Mouse (Mus musculus): ENCODE measurements around the gene Itpkb. TPM values are rescaled to one million over a fixed set of nuclear protein-coding genes. Genes with fewer than 3 reads are reported as not detected.

Itpkb gene
- total RNA-seq, 1 experiment, result 3.3 TPM

DNA sequence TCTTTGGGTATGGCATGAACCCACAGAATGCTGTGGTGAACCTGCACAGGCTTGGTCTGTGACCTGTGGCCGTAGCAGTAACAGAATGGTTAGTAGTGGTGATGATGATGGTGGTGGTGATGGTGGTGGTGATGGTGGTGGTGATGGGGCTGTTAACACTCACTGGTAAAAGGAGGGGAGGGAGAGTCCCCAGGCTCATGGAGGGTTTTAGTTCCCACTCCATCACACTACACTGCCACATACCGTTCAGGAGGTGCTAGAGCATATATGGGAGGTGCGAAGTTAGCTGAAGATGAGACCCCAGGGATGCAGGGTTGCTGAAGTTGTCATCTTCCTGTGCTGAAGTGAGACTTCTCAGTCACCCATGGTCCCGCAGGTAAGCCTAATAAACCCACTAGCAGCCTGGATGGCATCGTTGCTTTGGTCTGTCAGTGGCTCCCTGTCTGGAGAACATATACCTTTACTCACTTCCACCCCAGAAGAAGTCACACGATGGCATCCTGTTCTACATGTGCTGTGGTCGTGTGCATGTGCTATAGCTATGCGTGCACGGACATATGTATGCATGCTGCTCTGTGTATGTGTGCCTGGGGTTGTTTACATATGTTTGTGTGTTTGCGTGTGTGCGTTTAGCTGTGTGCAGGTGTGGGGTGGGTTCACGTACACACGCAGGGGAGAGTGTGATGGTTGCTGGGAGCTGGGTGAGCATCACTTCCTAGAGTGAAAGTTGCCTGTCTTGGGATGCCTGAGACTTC, 24.9 kb downstream of the Itpkb start:
- Histone ChIP-seq H3K4me1 (ENCODE audit: control insufficient read depth in 2 of 2, insufficient read depth in 2 of 2, low read length in 2 of 2, poor library complexity in 1 of 2) (no peaks in the 10 kb centered on the region), H3K9me3 (ENCODE audit: control insufficient read depth, insufficient read depth, low read depth, low read length) (no peaks in the 10 kb centered on the region), H3K27ac (ENCODE audit: insufficient read depth, low read depth, low read length, poor library complexity, severe bottlenecking) (no peak overlapping the region), H3K4me3 (ENCODE audit: insufficient read depth in 1 of 2, low read depth in 1 of 2, low read length in 2 of 2, poor library complexity in 1 of 2, severe bottlenecking in 1 of 2) (no peak overlapping the region), H3K36me3 (ENCODE audit: control insufficient read depth, insufficient read depth, low read length, poor library complexity, severe bottlenecking) (no peaks in the 10 kb centered on the region), H3K9ac (ENCODE audit: insufficient read depth, low read depth, low read length, poor library complexity, severe bottlenecking) (no peak overlapping the region)
- in situ Hi-C loops (cut with MboI; ENCODE audit: low sequenced_read_pairs in 2 of 2, unreplicated experiment in 2 of 2), result no loop called here
- no peak for TF ChIP-seq HCFC1 (IDR thresholded peaks at IDR 0.05; ENCODE audit: borderline replicate concordance, insufficient read depth, low read length)
- no peak for TF ChIP-seq CHD2 (IDR thresholded peaks at IDR 0.05; ENCODE audit: low read depth, low read length)
- TF ChIP-seq ZC3H11A (IDR thresholded peaks at IDR 0.05; ENCODE audit: borderline replicate concordance, low read depth, low read length), result no peak
- DNase-seq (ENCODE audit: low read depth, low spot score), result no peak

DNA sequence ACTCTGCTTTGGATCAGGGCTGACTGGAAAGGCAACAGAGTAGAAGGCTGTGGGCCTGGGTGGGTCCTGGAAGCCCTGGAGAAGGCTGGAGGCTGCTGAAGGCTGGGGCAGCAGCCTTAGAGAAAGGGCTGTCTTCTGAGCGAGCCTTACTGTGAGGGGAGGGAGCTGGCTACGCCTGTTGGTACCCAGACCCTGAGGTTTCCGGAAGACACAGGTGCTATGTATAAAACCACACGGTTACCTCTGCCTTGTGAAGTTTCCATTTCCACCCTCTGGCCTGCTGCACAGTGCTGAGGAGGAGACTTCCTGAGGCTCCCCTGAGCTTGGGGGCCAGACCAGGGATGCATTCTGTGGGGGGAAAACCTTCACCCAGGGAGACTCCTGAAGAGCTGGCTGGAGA, 25.9 kb downstream of the Itpkb start:
- in situ Hi-C loops (cut with MboI; ENCODE audit: low sequenced_read_pairs in 2 of 2, unreplicated experiment in 2 of 2), result no loop called here
- H3K27ac ChIP-seq (ENCODE audit: insufficient read depth, low read depth, low read length, poor library complexity, severe bottlenecking), result no peak overlapping the region
- no peak overlapping the region for H3K4me3 ChIP-seq (ENCODE audit: insufficient read depth in 1 of 2, low read depth in 1 of 2, low read length in 2 of 2, poor library complexity in 1 of 2, severe bottlenecking in 1 of 2)
- H3K9ac ChIP-seq (ENCODE audit: insufficient read depth, low read depth, low read length, poor library complexity, severe bottlenecking), result no peak overlapping the region
- H3K36me3 ChIP-seq (ENCODE audit: control insufficient read depth, insufficient read depth, low read length, poor library complexity, severe bottlenecking), result no peaks in the 10 kb centered on the region
- no peak for DNase-seq (ENCODE audit: low read depth, low spot score)
- H3K4me1 ChIP-seq (ENCODE audit: control insufficient read depth in 2 of 2, insufficient read depth in 2 of 2, low read length in 2 of 2, poor library complexity in 1 of 2), result no peaks in the 10 kb centered on the region
- no peak for TF ChIP-seq HCFC1 (IDR thresholded peaks at IDR 0.05; ENCODE audit: borderline replicate concordance, insufficient read depth, low read length)
- TF ChIP-seq MAFK (IDR thresholded peaks at IDR 0.05; ENCODE audit: insufficient read depth, low read depth, low read length), result no peak
- no peak for TF ChIP-seq ZC3H11A (IDR thresholded peaks at IDR 0.05; ENCODE audit: borderline replicate concordance, low read depth, low read length)
- no peak for TF ChIP-seq CHD2 (IDR thresholded peaks at IDR 0.05; ENCODE audit: low read depth, low read length)
- TF ChIP-seq ZNF384 (IDR thresholded peaks at IDR 0.05; ENCODE audit: low read depth, low read length), result no peak
- H3K9me3 ChIP-seq (ENCODE audit: control insufficient read depth, insufficient read depth, low read depth, low read length), result no peaks in the 10 kb centered on the region

- no peak for TF ChIP-seq HCFC1 (IDR thresholded peaks at IDR 0.05; ENCODE audit: borderline replicate concordance, insufficient read depth, low read length)
- no peak for TF ChIP-seq ZC3H11A (IDR thresholded peaks at IDR 0.05; ENCODE audit: borderline replicate concordance, low read depth, low read length)
- no peak for TF ChIP-seq CHD2 (IDR thresholded peaks at IDR 0.05; ENCODE audit: low read depth, low read length)
- TF ChIP-seq ZNF384 (IDR thresholded peaks at IDR 0.05; ENCODE audit: low read depth, low read length), result no peak
- TF ChIP-seq MAFK (IDR thresholded peaks at IDR 0.05; ENCODE audit: insufficient read depth, low read depth, low read length), result no peak
- in situ Hi-C loops (cut with MboI; ENCODE audit: low sequenced_read_pairs in 2 of 2, unreplicated experiment in 2 of 2), result no loop called here
Measured at GRCm38 (mm10) chr1:180356857-180357256, 26.6 kb downstream of the Itpkb start.

GRCm38 (mm10) chr1:180357893-180358331, 27.6 kb downstream of the Itpkb start:
- DNase-seq (ENCODE audit: low read depth, low spot score), result no peak
- Histone ChIP-seq H3K4me3 (ENCODE audit: insufficient read depth in 1 of 2, low read depth in 1 of 2, low read length in 2 of 2, poor library complexity in 1 of 2, severe bottlenecking in 1 of 2) (no peak overlapping the region), H3K27ac (ENCODE audit: insufficient read depth, low read depth, low read length, poor library complexity, severe bottlenecking) (no peak overlapping the region), H3K4me1 (ENCODE audit: control insufficient read depth in 2 of 2, insufficient read depth in 2 of 2, low read length in 2 of 2, poor library complexity in 1 of 2) (no peaks in the 10 kb centered on the region), H3K9ac (ENCODE audit: insufficient read depth, low read depth, low read length, poor library complexity, severe bottlenecking) (no peak overlapping the region), H3K36me3 (ENCODE audit: control insufficient read depth, insufficient read depth, low read length, poor library complexity, severe bottlenecking) (no peaks in the 10 kb centered on the region), H3K9me3 (ENCODE audit: control insufficient read depth, insufficient read depth, low read depth, low read length) (no peaks in the 10 kb centered on the region)
- in situ Hi-C loops (cut with MboI; ENCODE audit: low sequenced_read_pairs in 2 of 2, unreplicated experiment in 2 of 2), result no loop called here
- TF ChIP-seq ZNF384 (IDR thresholded peaks at IDR 0.05; ENCODE audit: low read depth, low read length) (no peak), MAFK (IDR thresholded peaks at IDR 0.05; ENCODE audit: insufficient read depth, low read depth, low read length) (no peak), CHD2 (IDR thresholded peaks at IDR 0.05; ENCODE audit: low read depth, low read length) (no peak), HCFC1 (IDR thresholded peaks at IDR 0.05; ENCODE audit: borderline replicate concordance, insufficient read depth, low read length) (no peak), ZC3H11A (IDR thresholded peaks at IDR 0.05; ENCODE audit: borderline replicate concordance, low read depth, low read length) (no peak)

More at GRCm38 (mm10) chr1:180356857-180357256, 26.6 kb downstream of the Itpkb start:
- no peaks in the 10 kb centered on the region for H3K36me3 ChIP-seq (ENCODE audit: control insufficient read depth, insufficient read depth, low read length, poor library complexity, severe bottlenecking)
- H3K27ac ChIP-seq (ENCODE audit: insufficient read depth, low read depth, low read length, poor library complexity, severe bottlenecking), result no peak overlapping the region
- H3K4me1 ChIP-seq (ENCODE audit: control insufficient read depth in 2 of 2, insufficient read depth in 2 of 2, low read length in 2 of 2, poor library complexity in 1 of 2), result no peaks in the 10 kb centered on the region
- no peak for DNase-seq (ENCODE audit: low read depth, low spot score)
- H3K4me3 ChIP-seq (ENCODE audit: insufficient read depth in 1 of 2, low read depth in 1 of 2, low read length in 2 of 2, poor library complexity in 1 of 2, severe bottlenecking in 1 of 2), result no peak overlapping the region
- no peaks in the 10 kb centered on the region for H3K9me3 ChIP-seq (ENCODE audit: control insufficient read depth, insufficient read depth, low read depth, low read length)
- H3K9ac ChIP-seq (ENCODE audit: insufficient read depth, low read depth, low read length, poor library complexity, severe bottlenecking), result no peak overlapping the region
